Mouse (Mus musculus): ENCODE data around the gene Cox8b. TPM values are rescaled to one million over a fixed set of nuclear protein-coding genes. Genes with fewer than 3 reads are reported as not detected.
"Not testable (repeated sequence)": the region's sequence is repeated elsewhere in the genome, so short reads cannot be mapped to it uniquely, and the experiment has no call there.

Gene Cox8b
- polyA plus RNA-seq, 1 experiment from 2014 or later, result not detected

DNA sequence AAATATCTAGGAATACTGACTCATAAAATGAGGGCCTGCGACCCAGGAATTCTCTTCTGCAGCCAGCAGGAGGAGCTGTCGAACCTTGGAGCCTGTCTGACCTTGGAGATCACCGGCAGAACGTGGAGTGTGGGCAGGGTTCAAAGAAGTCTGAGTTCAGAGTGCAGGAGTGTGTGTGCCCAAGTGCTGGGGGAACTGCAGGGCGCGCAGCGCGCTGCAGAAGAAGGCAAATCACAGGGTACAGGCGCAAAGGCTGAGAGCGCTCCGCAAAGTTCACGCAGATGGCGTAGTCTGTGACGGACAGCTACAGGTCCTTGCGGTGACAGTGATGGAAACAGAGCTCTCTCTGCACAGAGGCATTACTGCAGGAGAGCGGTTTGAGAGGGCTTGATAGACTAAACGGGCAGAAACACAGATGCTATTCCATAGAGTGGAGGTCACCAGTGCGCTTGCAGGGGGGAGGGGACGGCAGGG, 8.4 kb upstream of the Cox8b start:
- Histone ChIP-seq H3K9ac (peak overlapping the region; percentile 44; the same call in 1 of the 2 replicates), H3K9me3 (replicated peaks) (no peaks in the 10 kb centered on the region), H3K4me1 (peaks cover 21% of the 10 kb centered on the region), H3K36me3 (no peaks in the 10 kb centered on the region), H3K27me3 (replicated peaks) (peaks cover 3% of the 10 kb centered on the region; the same call in 1 of the 2 replicates), H3K4me2 (peak overlapping the region; percentile 68), H3K4me3 (peak overlapping the region; percentile 42), H3K27ac (peak overlapping the region; percentile 56; the same call in 1 of the 2 replicates)
- WGBS (ENCODE audit: insufficient replicate concordance), result 5% methylated on average over 19 of the region's 19 CpGs
- ATAC-seq, result peak; percentile 61

DNA sequence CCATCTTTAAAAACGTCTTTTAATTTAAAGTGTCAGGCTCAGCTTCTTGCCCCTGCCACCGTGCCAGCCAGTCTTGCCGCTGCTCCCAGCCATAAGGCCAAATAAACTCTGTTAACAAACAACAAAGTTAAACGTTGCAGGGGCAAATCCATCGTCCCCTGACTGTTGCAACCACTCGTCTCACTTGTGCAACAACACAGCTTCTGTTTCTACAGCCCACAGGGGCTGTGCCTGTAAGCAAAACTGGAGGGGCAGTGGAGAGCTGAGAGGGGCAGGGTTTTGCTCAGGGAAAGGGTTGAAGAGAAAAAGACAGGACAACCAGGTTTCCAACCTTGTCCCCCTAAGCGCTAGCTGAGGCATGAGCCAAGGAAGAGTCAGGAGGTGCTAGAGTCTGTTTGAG, 7.9 kb upstream of the Cox8b start:
- 36% methylated on average over 7 of the region's 7 CpGs for WGBS (ENCODE audit: insufficient replicate concordance)
- no peaks in the 10 kb centered on the region for H3K9me3 ChIP-seq (replicated peaks)
- H3K4me2 ChIP-seq, result peak overlapping the region; percentile 68
- peak overlapping the region; percentile 51 for H3K27ac ChIP-seq
- no peak for ATAC-seq
- H3K4me1 ChIP-seq, result peaks cover 21% of the 10 kb centered on the region
- H3K4me3 ChIP-seq, result no peak overlapping the region
- H3K36me3 ChIP-seq, result no peaks in the 10 kb centered on the region
- H3K9ac ChIP-seq, result no peak overlapping the region
- peaks cover 3% of the 10 kb centered on the region; the same call in 1 of the 2 replicates for H3K27me3 ChIP-seq (replicated peaks)

DNA sequence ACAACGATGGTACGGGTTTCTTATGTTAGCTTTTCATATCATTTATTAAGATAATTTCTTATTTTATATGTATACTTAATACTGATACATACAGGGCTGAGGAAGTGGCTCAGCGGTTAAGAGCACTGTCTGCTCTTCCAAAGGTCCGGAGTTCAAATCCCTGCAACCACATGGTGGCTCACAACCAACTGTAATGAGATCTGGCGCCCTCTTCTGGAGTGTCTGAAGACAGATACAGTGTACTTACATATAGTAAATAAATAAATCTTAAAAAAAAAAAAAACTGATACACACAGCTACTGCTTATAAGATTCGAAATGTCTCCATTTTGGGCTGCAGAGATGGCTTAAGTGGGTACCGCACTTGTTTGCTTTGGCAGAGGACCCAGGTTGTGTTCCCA, 7.5 kb upstream of the Cox8b start:
- Histone ChIP-seq H3K4me2 (no peak overlapping the region), H3K27me3 (replicated peaks) (peaks cover 3% of the 10 kb centered on the region; the same call in 1 of the 2 replicates), H3K4me3 (no peak overlapping the region), H3K36me3 (no peaks in the 10 kb centered on the region), H3K9ac (no peak overlapping the region), H3K9me3 (replicated peaks) (no peaks in the 10 kb centered on the region), H3K4me1 (peaks cover 19% of the 10 kb centered on the region), H3K27ac (peak overlapping the region; percentile 51)
- no peak for ATAC-seq
- 69% methylated on average over 7 of the region's 7 CpGs for WGBS (ENCODE audit: insufficient replicate concordance)

DNA sequence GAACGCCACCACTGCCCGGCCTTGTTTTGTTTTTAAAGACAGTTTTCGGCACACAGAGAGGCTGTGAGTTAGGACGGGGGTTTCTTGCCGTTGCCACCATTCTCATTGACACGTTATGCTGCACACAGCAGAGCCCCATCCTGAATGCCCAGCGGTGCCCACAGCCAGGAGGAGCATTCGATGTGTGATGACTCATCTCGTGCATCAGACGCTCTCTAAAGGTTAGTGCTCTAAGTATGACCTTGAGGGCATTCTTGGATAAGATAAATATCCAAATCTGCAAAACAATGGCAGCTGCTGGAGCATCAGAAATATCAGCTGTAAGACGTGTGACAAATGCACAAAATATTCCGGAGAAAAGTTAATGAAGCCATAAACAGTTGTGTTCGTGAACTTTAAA, 6.9 kb upstream of the Cox8b start:
- no peak overlapping the region for H3K4me2 ChIP-seq
- no peak overlapping the region for H3K9ac ChIP-seq
- peaks cover 3% of the 10 kb centered on the region; the same call in 1 of the 2 replicates for H3K27me3 ChIP-seq (replicated peaks)
- no peaks in the 10 kb centered on the region for H3K9me3 ChIP-seq (replicated peaks)
- peaks cover 14% of the 10 kb centered on the region; the same call in 1 of the 2 replicates for H3K4me1 ChIP-seq
- H3K27ac ChIP-seq, result no peak overlapping the region
- ATAC-seq, result no peak
- WGBS (ENCODE audit: insufficient replicate concordance), result 70% methylated on average over 13 of the region's 13 CpGs
- H3K4me3 ChIP-seq, result no peak overlapping the region
- no peaks in the 10 kb centered on the region for H3K36me3 ChIP-seq

DNA sequence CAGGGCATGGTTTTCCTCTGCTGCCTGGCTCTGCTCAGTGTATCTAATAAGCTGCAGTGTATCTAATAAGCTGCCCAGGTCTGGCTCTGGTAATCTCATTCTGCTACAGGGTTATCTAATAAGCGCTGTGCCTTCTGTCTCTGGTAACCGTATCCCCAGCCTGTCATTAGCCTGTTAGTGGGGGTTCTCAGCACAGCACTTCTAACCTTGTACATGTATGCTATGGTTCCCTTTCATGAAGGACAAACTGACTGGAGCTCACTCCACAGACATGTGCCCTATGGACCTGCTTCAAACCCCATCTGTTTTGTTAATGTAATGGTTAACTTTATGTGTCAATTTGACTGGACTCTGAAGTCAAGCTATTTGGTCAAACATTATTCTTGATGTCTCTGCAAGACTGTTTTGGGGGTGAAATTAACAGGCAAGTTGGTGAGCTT, 5.4 kb upstream of the Cox8b start:
- peaks cover 14% of the 10 kb centered on the region; the same call in 1 of the 2 replicates for H3K4me1 ChIP-seq
- H3K36me3 ChIP-seq, result no peaks in the 10 kb centered on the region
- ATAC-seq, result peak; percentile 46; the same call in 1 of the 2 replicates
- no peak overlapping the region for H3K4me3 ChIP-seq
- H3K27me3 ChIP-seq (replicated peaks), result no peaks in the 10 kb centered on the region; the same call in 1 of the 2 replicates
- H3K9me3 ChIP-seq (replicated peaks), result no peaks in the 10 kb centered on the region
- H3K27ac ChIP-seq, result peak overlapping the region; percentile 54
- H3K9ac ChIP-seq, result no peak overlapping the region
- H3K4me2 ChIP-seq, result peak overlapping the region; percentile 28; the same call in 1 of the 2 replicates
- 31% methylated on average over 2 of the region's 2 CpGs for WGBS (ENCODE audit: insufficient replicate concordance)

DNA sequence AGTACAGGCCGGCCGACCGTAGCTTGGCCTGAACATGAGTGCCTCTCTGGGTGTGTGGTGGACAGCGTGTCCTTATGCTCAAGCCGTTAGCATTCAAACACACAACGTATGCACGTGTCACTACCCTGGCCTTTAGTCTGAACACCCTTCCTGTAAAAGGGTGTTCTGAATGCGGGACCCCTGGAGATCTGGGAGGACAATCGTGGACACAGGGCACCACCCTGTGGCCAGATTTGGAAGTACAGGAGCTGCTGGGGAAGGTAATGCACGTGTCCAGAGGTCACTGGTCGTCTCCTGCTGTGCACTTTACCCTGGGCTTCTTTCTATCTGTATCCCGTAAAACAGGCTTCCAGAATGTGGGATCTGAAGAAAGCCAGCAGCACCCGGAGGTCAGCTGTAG, 3.0 kb upstream of the Cox8b start:
- Histone ChIP-seq H3K4me3 (no peak overlapping the region), H3K4me2 (no peak overlapping the region), H3K36me3 (peaks cover 14% of the 10 kb centered on the region), H3K27me3 (replicated peaks) (no peaks in the 10 kb centered on the region), H3K9ac (no peak overlapping the region), H3K4me1 (peaks cover 2% of the 10 kb centered on the region; the same call in 1 of the 2 replicates), H3K9me3 (replicated peaks) (no peaks in the 10 kb centered on the region), H3K27ac (no peak overlapping the region)
- 24% methylated on average over 13 of the region's 13 CpGs for WGBS (ENCODE audit: insufficient replicate concordance)
- peak; percentile 36 for ATAC-seq

DNA sequence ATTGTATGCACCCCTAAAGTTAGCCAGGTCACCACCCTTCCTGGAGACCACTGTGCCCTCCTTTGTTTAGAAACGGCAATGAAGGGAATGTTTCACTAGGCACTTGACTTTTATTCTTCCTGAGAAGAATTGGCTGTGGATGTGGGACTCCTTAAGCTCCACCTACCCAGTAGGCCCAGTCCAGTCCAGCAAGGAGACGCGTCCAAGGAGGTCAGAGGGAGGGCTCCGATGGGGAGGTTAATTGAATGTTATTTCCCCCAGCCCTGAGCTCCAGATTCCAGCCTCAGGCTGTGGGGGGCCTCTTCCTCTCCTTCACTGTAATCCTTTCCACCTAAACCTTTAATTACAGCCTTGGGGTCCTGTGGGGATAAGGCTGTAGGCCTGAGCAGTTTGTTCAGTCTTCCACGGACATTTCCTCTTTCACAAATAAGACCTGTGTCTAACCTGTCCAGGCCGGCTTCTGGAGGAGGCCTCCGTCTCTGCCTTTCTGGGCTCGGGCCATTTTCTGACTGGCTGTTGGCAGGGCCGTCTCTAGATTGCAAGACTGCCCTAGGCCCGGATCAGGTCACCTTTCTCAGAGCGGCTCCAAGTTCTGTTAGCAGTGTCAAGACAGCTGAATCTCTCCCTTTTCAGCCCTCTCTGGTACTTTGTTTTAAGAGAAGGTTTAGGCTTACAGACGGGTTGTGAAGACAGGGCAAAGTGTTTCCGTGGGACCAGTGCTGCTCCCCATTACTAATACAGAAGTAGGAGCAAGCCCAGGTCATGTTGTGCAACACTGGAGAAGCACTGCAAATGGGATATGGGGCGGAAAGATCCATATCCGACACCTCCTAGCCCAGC, 2.0 kb upstream of the Cox8b start:
- peaks cover 24% of the 10 kb centered on the region for H3K36me3 ChIP-seq
- H3K4me1 ChIP-seq, result no peaks in the 10 kb centered on the region
- no peaks in the 10 kb centered on the region for H3K27me3 ChIP-seq (replicated peaks)
- ATAC-seq, result no peak
- H3K9ac ChIP-seq, result no peak overlapping the region
- H3K9me3 ChIP-seq (replicated peaks), result no peaks in the 10 kb centered on the region
- WGBS (ENCODE audit: insufficient replicate concordance), result 74% methylated on average over 15 of the region's 15 CpGs
- H3K4me2 ChIP-seq, result no peak overlapping the region
- no peak overlapping the region for H3K4me3 ChIP-seq
- no peak overlapping the region for H3K27ac ChIP-seq

DNA sequence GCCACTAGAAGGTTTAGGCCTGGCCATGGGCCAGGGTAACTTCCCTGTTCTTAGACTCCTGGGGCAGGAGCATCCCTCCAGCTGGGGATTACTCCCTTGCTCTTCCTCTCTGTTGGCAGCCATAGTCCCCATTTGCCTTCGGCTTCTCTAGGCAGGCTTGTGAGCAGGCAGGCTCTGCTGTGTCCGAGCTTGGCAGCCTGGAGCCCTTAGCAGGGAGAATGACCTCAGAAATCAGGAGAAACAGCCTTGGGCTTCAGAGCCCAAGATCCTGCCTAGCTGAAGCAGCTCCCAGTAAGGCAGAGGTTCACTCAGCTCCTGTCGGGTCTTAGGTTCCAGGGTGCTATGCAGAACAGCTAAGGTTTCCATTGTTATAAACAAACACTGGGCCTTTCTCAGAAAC, 1.1 kb downstream of the Cox8b start:
- Histone ChIP-seq H3K36me3 (peaks cover 52% of the 10 kb centered on the region), H3K27ac (no peak overlapping the region), H3K9me3 (replicated peaks) (no peaks in the 10 kb centered on the region), H3K9ac (no peak overlapping the region), H3K4me3 (no peak overlapping the region), H3K27me3 (replicated peaks) (no peaks in the 10 kb centered on the region), H3K4me2 (no peak overlapping the region), H3K4me1 (no peaks in the 10 kb centered on the region)
- ATAC-seq, result no peak
- 75% methylated on average over 3 of the region's 3 CpGs for WGBS (ENCODE audit: insufficient replicate concordance)

DNA sequence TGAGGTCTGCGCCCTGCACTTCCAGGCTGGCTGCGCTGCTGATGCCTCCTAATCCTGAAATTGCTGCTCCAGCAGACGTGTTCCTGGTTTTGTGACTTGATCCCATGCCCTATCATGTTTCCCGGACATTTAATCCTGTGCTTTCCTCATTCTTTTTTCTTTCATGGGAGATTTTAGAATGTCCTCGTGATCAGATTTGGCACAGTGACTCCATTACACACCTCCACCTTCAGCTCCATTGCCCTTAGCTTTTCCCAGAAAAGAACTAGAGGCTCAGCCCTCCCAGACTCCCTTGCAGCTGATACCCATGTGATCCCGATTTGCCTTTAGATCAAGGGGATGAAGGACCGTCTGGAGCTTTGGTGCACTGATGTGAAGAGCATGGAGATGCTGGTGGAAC, 2.4 kb downstream of the Cox8b start:
- ATAC-seq, result no peak
- H3K27me3 ChIP-seq (replicated peaks), result no peaks in the 10 kb centered on the region
- H3K9me3 ChIP-seq (replicated peaks), result no peaks in the 10 kb centered on the region
- H3K4me3 ChIP-seq, result no peak overlapping the region
- H3K27ac ChIP-seq, result no peak overlapping the region
- H3K36me3 ChIP-seq, result peaks cover 64% of the 10 kb centered on the region
- 81% methylated on average over 7 of the region's 7 CpGs for WGBS (ENCODE audit: insufficient replicate concordance)
- H3K4me1 ChIP-seq, result no peaks in the 10 kb centered on the region
- no peak overlapping the region for H3K9ac ChIP-seq
- H3K4me2 ChIP-seq, result no peak overlapping the region

DNA sequence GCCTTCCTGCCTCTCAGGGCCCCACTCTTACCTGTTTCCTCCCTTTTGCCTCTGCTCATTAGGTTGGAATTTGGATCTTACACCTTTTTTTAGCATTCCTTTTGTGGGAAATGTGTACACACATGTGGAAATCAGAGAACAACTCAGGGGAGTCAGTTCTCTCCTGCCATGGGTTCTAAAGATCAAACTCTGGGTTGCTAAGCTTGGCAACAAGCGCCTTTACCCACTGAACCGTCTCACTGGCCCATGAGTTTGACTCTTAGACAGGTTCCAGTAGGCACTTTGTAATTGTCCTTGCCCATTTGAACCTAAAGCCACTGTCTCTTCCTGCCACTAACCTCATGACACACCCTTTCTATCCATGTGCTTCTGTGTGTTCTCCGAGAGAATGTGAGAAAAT, 5.6 kb downstream of the Cox8b start:
- no peaks in the 10 kb centered on the region for H3K9me3 ChIP-seq (replicated peaks)
- 89% methylated on average over 3 of the region's 3 CpGs for WGBS (ENCODE audit: insufficient replicate concordance)
- ATAC-seq, result no peak
- no peak overlapping the region for H3K27ac ChIP-seq
- no peak overlapping the region for H3K9ac ChIP-seq
- H3K4me1 ChIP-seq, result no peaks in the 10 kb centered on the region
- H3K27me3 ChIP-seq (replicated peaks), result no peaks in the 10 kb centered on the region
- H3K36me3 ChIP-seq, result peaks cover 87% of the 10 kb centered on the region
- H3K4me3 ChIP-seq, result no peak overlapping the region
- no peak overlapping the region for H3K4me2 ChIP-seq

DNA sequence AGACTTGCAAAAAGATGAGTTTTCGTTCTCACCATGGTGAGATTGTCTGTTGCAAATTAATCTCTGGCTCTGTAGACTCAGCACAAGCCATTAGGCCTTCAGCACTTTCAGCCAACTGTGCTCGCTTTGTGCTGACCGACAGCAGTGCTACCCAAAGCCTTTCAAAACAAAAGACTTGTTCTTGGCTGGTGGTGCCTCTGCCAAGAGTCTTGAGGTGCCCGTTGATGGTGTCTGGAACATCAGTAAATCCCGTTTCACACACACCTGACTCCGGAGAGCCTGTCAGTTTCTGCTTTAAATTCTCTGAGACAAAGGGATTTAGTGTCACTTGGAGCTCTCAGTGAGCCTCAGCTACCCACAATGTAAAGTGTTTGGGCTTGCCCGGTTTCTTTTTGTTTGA, 6.2 kb downstream of the Cox8b start:
- H3K9ac ChIP-seq, result no peak overlapping the region
- H3K4me3 ChIP-seq, result no peak overlapping the region
- H3K36me3 ChIP-seq, result peaks cover 87% of the 10 kb centered on the region
- no peak for ATAC-seq
- no peaks in the 10 kb centered on the region for H3K4me1 ChIP-seq
- H3K27ac ChIP-seq, result no peak overlapping the region
- WGBS (ENCODE audit: insufficient replicate concordance), result 86% methylated on average over 7 of the region's 7 CpGs
- H3K9me3 ChIP-seq (replicated peaks), result no peaks in the 10 kb centered on the region
- H3K27me3 ChIP-seq (replicated peaks), result no peaks in the 10 kb centered on the region
- no peak overlapping the region for H3K4me2 ChIP-seq

DNA sequence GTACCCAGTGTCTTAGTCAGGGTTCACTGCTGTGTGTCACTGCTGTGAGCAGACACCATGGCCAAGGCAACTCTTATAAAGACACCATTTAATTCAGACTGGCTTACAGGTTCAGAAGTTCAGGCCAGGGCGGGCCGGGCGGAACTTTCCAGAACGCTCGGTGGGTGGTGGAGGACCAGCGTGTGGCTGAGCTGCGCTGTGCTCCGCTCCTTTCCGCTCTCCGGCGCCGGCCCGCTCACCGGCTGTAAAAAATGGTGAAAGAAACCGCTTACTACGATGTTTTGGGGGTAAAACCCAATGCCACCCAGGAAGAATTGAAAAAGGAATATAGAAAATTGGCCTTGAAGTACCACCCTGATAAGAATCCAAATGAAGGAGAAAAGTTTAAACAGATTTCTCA, 9.6 kb downstream of the Cox8b start:
- H3K4me3 ChIP-seq; ATAC-seq; H3K27me3 ChIP-seq (replicated peaks); H3K4me1 ChIP-seq; H3K4me2 ChIP-seq; H3K9me3 ChIP-seq (replicated peaks); H3K9ac ChIP-seq; H3K27ac ChIP-seq: not testable (repeated sequence)
- peaks cover 87% of the 10 kb centered on the region for H3K36me3 ChIP-seq
- 96% methylated on average over 16 of the region's 16 CpGs for WGBS (ENCODE audit: insufficient replicate concordance)
